Mouse (Mus musculus): ENCODE measurements around the gene Pcdh7. TPM values are rescaled to one million over a fixed set of nuclear protein-coding genes. Genes with fewer than 3 reads are reported as not detected.

The Pcdh7 gene
- polyA plus RNA-seq, 1 experiment from 2014 or later: 1.2 TPM

GRCm38 (mm10) chr5:57963792-57964191, 246.0 kb downstream of the Pcdh7 start:
- no peak overlapping the region for H3K27ac ChIP-seq
- 86% methylated on average over 4 of the region's 4 CpGs for WGBS (ENCODE audit: missing documents)
- no peaks in the 10 kb centered on the region for H3K36me3 ChIP-seq (ENCODE audit: inconsistent target)
- H3K79me2 ChIP-seq (ENCODE audit: inconsistent target): no peaks in the 10 kb centered on the region
- no peak overlapping the region for H3K4me3 ChIP-seq (ENCODE audit: inconsistent target)

GRCm38 (mm10) chr5:57964201-57964600, 246.4 kb downstream of the Pcdh7 start:
- H3K79me2 ChIP-seq (ENCODE audit: inconsistent target): no peaks in the 10 kb centered on the region
- WGBS (ENCODE audit: missing documents): 88% methylated on average over 4 of the region's 4 CpGs
- H3K36me3 ChIP-seq (ENCODE audit: inconsistent target): no peaks in the 10 kb centered on the region
- H3K27ac ChIP-seq: no peak overlapping the region
- H3K4me3 ChIP-seq (ENCODE audit: inconsistent target): no peak overlapping the region

- Histone ChIP-seq H3K4me3 (ENCODE audit: inconsistent target) (no peak overlapping the region), H3K36me3 (ENCODE audit: inconsistent target) (no peaks in the 10 kb centered on the region), H3K27ac (no peak overlapping the region), H3K79me2 (ENCODE audit: inconsistent target) (no peaks in the 10 kb centered on the region)
- WGBS (ENCODE audit: missing documents): 88% methylated on average over 2 of the region's 2 CpGs
Measured at GRCm38 (mm10) chr5:57993584-57993983, 275.8 kb downstream of the Pcdh7 start.

GRCm38 (mm10) chr5:58021331-58021730, 303.6 kb downstream of the Pcdh7 start:
- no peaks in the 10 kb centered on the region for H3K36me3 ChIP-seq (ENCODE audit: inconsistent target)
- no peaks in the 10 kb centered on the region for H3K79me2 ChIP-seq (ENCODE audit: inconsistent target)
- H3K27ac ChIP-seq: no peak overlapping the region
- 86% methylated on average over 2 of the region's 2 CpGs for WGBS (ENCODE audit: missing documents)
- no peak overlapping the region for H3K4me3 ChIP-seq (ENCODE audit: inconsistent target)

GRCm38 (mm10) chr5:58025123-58025522, 307.4 kb downstream of the Pcdh7 start:
- Histone ChIP-seq H3K36me3 (ENCODE audit: inconsistent target) (no peaks in the 10 kb centered on the region), H3K27ac (no peak overlapping the region), H3K79me2 (ENCODE audit: inconsistent target) (no peaks in the 10 kb centered on the region), H3K4me3 (ENCODE audit: inconsistent target) (no peak overlapping the region)
- 91% methylated on average over 7 of the region's 7 CpGs for WGBS (ENCODE audit: missing documents)

- H3K79me2 ChIP-seq (ENCODE audit: inconsistent target): no peaks in the 10 kb centered on the region
- H3K4me3 ChIP-seq (ENCODE audit: inconsistent target): no peak overlapping the region
- no peaks in the 10 kb centered on the region for H3K36me3 ChIP-seq (ENCODE audit: inconsistent target)
- no peak overlapping the region for H3K27ac ChIP-seq
- WGBS (ENCODE audit: missing documents): 81% methylated on average over 8 of the region's 8 CpGs
Measured at GRCm38 (mm10) chr5:58025759-58026158, 308.0 kb downstream of the Pcdh7 start.

GRCm38 (mm10) chr5:58039875-58040274, 322.1 kb downstream of the Pcdh7 start:
- Histone ChIP-seq H3K79me2 (ENCODE audit: inconsistent target) (no peaks in the 10 kb centered on the region), H3K27ac (no peak overlapping the region), H3K4me3 (ENCODE audit: inconsistent target) (no peak overlapping the region), H3K36me3 (ENCODE audit: inconsistent target) (no peaks in the 10 kb centered on the region)
- WGBS (ENCODE audit: missing documents): 98% methylated on average over 3 of the region's 3 CpGs

- no peak overlapping the region for H3K27ac ChIP-seq
- H3K4me3 ChIP-seq (ENCODE audit: inconsistent target): no peak overlapping the region
- H3K79me2 ChIP-seq (ENCODE audit: inconsistent target): no peaks in the 10 kb centered on the region
- WGBS (ENCODE audit: missing documents): 94% methylated on average over 4 of the region's 4 CpGs
- H3K36me3 ChIP-seq (ENCODE audit: inconsistent target): no peaks in the 10 kb centered on the region
Measured at GRCm38 (mm10) chr5:58044216-58044615, 326.4 kb downstream of the Pcdh7 start.

GRCm38 (mm10) chr5:58081054-58081453, 363.3 kb downstream of the Pcdh7 start:
- WGBS (ENCODE audit: missing documents): 88% methylated on average over 4 of the region's 4 CpGs
- Histone ChIP-seq H3K4me3 (ENCODE audit: inconsistent target) (no peak overlapping the region), H3K27ac (no peak overlapping the region), H3K36me3 (ENCODE audit: inconsistent target) (no peaks in the 10 kb centered on the region), H3K79me2 (ENCODE audit: inconsistent target) (no peaks in the 10 kb centered on the region)

GRCm38 (mm10) chr5:58082230-58082629, 364.5 kb downstream of the Pcdh7 start:
- no peaks in the 10 kb centered on the region for H3K79me2 ChIP-seq (ENCODE audit: inconsistent target)
- 95% methylated on average over 2 of the region's 2 CpGs for WGBS (ENCODE audit: missing documents)
- no peak overlapping the region for H3K4me3 ChIP-seq (ENCODE audit: inconsistent target)
- H3K27ac ChIP-seq: no peak overlapping the region
- no peaks in the 10 kb centered on the region for H3K36me3 ChIP-seq (ENCODE audit: inconsistent target)

GRCm38 (mm10) chr5:58083056-58083455, 365.3 kb downstream of the Pcdh7 start:
- Histone ChIP-seq H3K36me3 (ENCODE audit: inconsistent target) (no peaks in the 10 kb centered on the region), H3K4me3 (ENCODE audit: inconsistent target) (no peak overlapping the region), H3K27ac (no peak overlapping the region), H3K79me2 (ENCODE audit: inconsistent target) (no peaks in the 10 kb centered on the region)
- WGBS (ENCODE audit: missing documents): 94% methylated on average over 3 of the region's 3 CpGs

GRCm38 (mm10) chr5:58083972-58084371, 366.2 kb downstream of the Pcdh7 start:
- Histone ChIP-seq H3K36me3 (ENCODE audit: inconsistent target) (no peaks in the 10 kb centered on the region), H3K4me3 (ENCODE audit: inconsistent target) (no peak overlapping the region), H3K79me2 (ENCODE audit: inconsistent target) (no peaks in the 10 kb centered on the region), H3K27ac (no peak overlapping the region)
- 32% methylated on average over 6 of the region's 6 CpGs for WGBS (ENCODE audit: missing documents)

GRCm38 (mm10) chr5:58108665-58109364, 391.0 kb downstream of the Pcdh7 start:
- no peaks in the 10 kb centered on the region for H3K79me2 ChIP-seq (ENCODE audit: inconsistent target)
- H3K4me3 ChIP-seq (ENCODE audit: inconsistent target): no peak overlapping the region
- 84% methylated on average over 4 of the region's 4 CpGs for WGBS (ENCODE audit: missing documents)
- H3K27ac ChIP-seq: no peak overlapping the region
- H3K36me3 ChIP-seq (ENCODE audit: inconsistent target): no peaks in the 10 kb centered on the region

GRCm38 (mm10) chr5:58116096-58116495, 398.3 kb downstream of the Pcdh7 start:
- Histone ChIP-seq H3K79me2 (ENCODE audit: inconsistent target) (no peaks in the 10 kb centered on the region), H3K36me3 (ENCODE audit: inconsistent target) (no peaks in the 10 kb centered on the region), H3K4me3 (ENCODE audit: inconsistent target) (no peak overlapping the region), H3K27ac (no peak overlapping the region)
- WGBS (ENCODE audit: missing documents): 97% methylated on average over 3 of the region's 3 CpGs

GRCm38 (mm10) chr5:58117896-58118295, 400.1 kb downstream of the Pcdh7 start:
- H3K4me3 ChIP-seq (ENCODE audit: inconsistent target): no peak overlapping the region
- 87% methylated on average over 3 of the region's 3 CpGs for WGBS (ENCODE audit: missing documents)
- no peaks in the 10 kb centered on the region for H3K79me2 ChIP-seq (ENCODE audit: inconsistent target)
- no peaks in the 10 kb centered on the region for H3K36me3 ChIP-seq (ENCODE audit: inconsistent target)
- no peak overlapping the region for H3K27ac ChIP-seq
